Mouse (Mus musculus): ENCODE results near the gene Tbc1d30.

DNA sequence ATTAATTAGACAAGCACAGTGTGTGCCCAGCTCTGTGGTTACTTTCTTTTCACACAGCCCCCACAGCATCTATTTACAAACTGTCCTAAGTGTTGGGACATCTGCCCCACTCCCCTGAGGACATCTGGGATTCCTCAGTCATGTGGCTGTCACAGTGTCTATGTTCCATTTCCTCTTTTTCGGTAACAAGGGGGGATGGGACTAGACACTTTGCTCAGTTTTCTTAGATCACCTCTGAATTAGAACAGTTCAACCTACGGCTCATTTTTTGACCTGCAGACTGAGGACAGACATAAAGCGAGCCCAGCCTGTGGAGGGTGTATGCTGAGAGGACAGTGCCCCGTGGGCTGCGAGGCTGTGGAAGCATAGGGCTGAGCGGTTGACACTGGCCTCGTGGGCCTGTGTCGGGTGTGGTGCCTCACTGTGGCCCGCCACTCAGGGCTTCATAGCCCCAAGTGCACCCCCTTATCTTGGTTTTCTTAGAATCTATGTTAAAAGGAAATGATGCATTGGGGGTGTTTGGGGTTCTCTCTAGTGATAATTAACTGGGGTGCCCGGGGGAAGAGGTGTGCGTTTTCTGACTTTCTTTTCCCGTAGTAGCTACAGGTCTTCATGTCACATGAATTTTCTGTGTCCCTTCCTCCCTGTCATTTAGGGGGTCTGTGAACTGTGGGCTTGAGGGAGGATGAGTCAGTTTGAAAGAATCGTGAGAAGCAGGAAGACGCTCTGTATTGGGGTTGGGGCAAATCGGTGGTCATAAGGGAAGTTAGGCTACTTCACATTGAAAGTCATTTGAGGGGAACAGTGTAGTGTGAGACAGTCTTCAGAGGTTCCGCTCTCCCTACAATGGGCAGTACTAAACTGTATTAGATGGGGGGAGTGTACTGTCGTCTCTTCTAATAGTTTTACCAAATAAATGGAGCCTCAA lies 23.9 kb upstream of the Tbc1d30 start:
- TF ChIP-seq POLR2A (IDR thresholded peaks at IDR 0.05; ENCODE audit: borderline replicate concordance, insufficient read depth, low read length) (no peak), CTCF (IDR thresholded peaks at IDR 0.05; ENCODE audit: borderline replicate concordance, insufficient read depth, low read depth, low read length) (no peak)

All from cerebellum, adult 2 months (tissue).